Mouse (Mus musculus) CD4-positive helper T cell, adult 2 months (primary cell): ENCODE results near the gene Adamts20.
"Not testable (repeated sequence)": the region's sequence is repeated elsewhere in the genome, so short reads cannot be mapped to it uniquely, and the experiment has no call there.

Source experiments
- DNase-seq: peaks from one replicate; pipeline ENCODE4 v3.0.0-alpha.2; 2012; ENCODE audit warnings: low read depth, missing footprints, low spot score

Adamts20 gene

GRCm38 (mm10) chr15:94444437-94445136, 20.6 kb downstream of the Adamts20 start:
- DNase-seq = no peak

- no peak for DNase-seq
These were observed 21.2 kb downstream of the Adamts20 start for GRCm38 (mm10) chr15:94444043-94444436.

GRCm38 (mm10) chr15:94443025-94443424, 22.2 kb downstream of the Adamts20 start:
- no peak for DNase-seq

GRCm38 (mm10) chr15:94435532-94435931, 29.7 kb downstream of the Adamts20 start:
- no peak for DNase-seq

- DNase-seq = no peak
These were observed 34.4 kb downstream of the Adamts20 start for GRCm38 (mm10) chr15:94430681-94431405.

DNA sequence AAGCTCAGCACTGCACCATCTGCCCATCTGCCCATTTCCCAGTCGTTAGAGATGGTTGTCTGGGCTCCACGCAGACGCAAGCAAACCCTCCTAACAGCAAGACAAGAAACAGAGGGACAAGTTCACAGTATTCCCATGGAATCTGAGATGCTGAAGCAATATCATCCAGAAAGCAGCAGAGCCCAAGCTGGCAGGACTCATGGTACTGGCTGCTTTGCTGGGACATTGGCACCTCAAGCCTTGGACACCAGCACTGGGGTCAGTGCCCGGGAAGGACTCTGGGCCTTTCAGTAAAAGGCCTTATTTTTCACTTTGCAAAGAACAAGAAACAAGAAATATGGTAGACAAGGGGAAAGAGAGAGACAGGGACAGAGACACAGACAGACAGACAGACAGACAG, 36.5 kb downstream of the Adamts20 start:
- no peak for DNase-seq

DNA sequence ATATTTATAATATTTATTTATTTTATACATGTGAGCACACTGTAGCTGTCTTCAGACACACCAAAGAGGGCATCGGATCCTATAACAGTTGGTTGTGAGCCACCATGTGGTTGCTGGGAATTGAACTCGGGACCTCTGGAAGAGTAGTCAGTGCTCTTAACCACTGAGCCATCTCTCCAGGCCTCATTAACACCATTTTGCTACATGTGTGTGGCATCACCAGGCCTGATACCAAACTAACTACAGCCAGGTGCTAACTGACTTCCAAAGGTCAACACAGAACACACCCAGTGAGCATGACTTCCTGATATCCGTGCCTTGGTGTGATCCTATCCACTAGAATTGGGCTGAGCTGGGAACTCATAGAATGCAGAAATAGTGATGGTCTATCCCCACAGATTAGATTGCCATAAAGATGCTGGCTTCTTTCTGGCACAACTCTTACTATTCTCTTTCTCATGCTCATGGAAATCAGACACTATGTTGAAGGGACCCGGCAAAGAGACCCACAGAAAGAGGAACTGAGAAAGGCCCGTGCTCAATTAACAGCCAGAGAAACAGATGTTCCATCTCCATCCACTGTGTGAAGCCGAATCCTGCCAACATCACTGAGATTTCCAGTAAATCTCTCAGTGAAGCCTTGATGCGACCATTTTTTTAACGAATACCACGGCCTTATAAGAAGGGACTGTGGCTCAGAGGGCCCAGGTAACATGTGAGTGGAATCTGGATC, 37.6 kb downstream of the Adamts20 start:
- no peak for DNase-seq

DNA sequence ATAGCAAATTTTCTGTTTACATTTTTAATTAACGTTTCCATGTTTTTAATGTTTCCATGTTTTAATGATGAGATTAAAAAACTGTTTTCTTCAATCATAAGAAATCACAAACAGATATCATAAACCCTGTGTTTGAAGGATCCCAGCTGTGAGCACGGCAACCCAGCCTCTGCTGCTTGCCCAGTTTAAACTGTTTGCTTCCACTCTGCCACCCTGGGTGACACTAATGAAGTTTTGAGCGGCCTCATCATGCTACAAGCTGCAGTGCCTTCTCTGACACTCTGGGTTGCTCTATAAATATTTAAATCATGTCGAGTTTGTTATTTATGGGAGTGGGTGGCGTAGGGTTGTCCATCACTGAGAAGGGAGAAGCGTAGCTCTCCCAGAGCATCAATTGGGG, 44.7 kb downstream of the Adamts20 start:
- DNase-seq = no peak

- no peak for DNase-seq
These were observed 46.1 kb downstream of the Adamts20 start for GRCm38 (mm10) chr15:94419167-94419566.

DNA sequence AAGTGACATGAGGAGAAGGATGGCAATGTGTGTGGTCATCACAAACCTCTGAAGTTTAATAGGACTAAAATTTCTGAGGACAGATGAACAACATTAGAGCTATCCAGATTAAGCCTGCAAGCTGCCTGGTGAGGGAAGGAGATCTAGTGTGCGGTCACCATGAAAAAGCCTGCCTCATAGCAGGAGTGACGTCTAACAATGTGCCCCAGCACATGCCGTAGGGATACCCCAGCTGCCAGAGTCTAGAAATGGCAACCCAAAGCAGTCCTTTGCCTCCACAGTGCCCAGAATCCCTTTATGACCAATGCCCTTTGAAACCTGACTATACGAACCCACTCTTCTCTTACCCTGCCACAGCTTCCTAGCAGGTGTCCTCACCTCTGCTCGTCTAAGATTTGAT, 46.8 kb downstream of the Adamts20 start:
- no peak for DNase-seq

- DNase-seq = no peak
These were observed 47.7 kb downstream of the Adamts20 start for GRCm38 (mm10) chr15:94417216-94418155.

DNA sequence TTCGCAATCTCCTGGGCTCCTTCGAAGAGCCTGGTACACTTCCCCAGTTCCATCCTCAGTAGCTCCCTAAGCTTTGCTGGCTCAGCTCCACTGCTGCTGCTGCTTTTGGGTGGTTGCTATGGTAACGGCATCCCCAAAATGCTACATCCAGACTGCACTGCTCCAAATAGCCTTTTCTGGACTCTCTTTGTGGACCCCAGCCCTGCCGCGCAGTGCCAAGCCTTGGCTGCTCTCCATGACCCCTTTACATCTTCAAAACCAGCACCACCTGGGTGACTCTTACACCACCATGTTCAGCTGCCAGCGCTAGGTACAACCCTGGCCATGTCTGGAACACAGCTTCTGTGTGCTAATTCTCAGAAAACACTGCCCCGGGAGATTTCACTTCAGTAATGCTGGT, 55.4 kb downstream of the Adamts20 start:
- DNase-seq = no peak

DNA sequence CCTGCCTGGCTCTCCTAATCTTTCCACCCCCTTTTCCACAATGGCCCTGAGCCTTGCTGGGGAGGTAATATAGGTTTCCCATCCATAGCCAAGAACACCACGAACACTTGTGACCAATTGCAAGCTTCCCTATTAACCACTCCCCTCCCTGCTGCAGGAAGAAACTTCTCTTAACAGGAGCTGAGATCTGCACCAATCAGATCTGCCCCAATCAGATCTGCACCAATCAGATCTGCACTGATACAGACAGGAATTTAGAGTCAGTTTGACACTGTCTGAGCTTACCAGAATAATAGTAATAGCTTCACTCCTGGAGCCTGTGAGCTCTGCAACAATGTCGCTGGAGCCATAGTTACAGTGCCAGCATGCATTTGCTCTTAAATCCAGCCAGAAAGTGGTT, 58.9 kb downstream of the Adamts20 start:
- DNase-seq = no peak

DNA sequence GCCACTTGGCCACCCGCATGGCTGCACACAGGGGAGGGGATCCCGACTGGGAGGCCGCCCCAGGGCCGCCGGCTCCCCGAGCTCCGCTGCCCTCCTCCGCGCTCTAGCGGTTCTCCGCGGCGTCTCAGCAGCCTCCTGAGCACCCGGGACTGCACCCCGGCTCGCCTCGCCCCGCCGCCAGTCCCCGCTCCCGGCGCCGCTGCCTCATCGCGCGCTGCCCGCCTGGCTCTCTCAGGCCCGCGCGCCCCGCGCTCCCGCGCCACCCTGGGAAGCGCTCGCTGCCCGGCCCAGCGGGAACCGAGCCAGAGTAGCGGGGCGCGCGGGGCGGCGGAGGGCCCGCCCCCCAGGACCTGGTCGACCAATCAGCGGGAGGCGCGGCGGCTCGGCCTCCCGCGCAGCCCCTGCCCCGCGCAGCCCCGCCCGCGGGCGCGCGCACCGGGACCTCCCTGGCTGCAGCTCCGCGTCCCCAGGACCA, 61.1 kb downstream of the Adamts20 start:
- DNase-seq = peak; percentile 28

DNA sequence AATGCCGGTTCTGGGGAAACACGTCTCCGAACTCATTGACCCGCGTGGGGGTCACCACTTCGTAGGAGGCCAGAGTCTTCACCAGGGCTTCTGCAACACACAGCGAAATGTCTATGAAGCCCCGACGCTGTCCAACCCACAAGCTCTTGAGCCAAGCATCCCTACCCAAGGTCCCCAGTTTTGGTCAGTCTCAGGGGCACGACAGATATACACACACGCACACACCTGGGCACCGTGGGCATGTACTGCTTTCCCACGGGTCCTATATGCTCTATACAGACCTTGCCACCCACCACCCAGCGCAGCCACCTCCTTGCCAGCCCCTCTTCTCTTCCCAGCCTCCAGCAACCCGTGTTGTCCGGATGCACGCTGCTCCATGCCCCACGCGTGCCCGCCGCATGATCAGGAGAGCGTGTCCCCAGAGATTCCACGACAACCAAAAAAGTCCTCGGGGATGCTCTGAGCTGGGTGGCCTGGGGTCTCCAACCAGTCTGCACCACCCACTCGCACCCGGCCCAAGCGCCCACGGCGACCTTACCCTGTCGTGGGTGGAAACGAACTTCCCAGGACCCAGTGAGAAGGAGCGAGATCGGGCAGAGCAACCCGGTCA, 61.7 kb downstream of the Adamts20 start:
- no peak for DNase-seq

- no peak for DNase-seq
These were observed 62.2 kb downstream of the Adamts20 start for GRCm38 (mm10) chr15:94403018-94403417.

GRCm38 (mm10) chr15:94392737-94393136, 72.5 kb downstream of the Adamts20 start:
- DNase-seq = no peak

DNA sequence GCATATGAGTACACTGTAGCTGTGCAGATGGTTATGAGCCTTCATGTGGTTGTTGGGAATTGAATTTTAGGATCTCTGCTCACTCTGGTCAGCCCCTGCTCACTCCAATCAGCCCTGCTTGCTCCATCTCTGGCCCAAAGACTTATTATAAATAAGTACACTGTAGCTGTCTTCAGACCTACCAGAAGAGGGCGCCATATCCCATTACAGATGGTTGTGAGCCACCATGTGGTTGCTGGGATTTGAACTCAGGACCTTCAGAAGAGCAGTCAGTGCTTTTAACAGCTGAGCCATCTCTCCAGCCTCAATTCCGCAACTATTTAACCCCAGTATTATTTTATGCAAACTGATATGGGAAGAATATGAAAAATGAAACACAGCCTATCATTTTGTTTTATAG, 75.1 kb downstream of the Adamts20 start:
- DNase-seq = not testable (repeated sequence)

GRCm38 (mm10) chr15:94379425-94379824, 85.8 kb downstream of the Adamts20 start:
- peak; percentile 23 for DNase-seq

DNA sequence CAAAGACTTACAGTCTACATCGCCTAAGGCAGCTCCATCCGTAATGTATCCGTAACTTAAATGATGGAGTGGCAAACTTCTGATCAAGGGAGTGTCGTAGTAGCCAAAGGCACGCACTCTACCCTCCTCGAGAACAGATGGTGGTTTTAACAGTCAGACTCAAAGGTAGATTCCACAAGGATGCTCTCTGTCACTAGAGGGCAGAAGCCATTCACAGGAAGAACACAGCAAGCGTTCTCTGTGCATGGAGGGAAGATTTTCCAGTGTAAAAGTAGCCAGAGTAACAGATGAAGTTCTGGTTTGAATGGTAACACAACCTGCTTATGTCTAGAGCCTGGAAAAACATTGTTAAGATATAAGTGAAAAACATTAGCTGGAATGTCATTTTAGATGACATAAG, 92.7 kb downstream of the Adamts20 start:
- DNase-seq = no peak

DNA sequence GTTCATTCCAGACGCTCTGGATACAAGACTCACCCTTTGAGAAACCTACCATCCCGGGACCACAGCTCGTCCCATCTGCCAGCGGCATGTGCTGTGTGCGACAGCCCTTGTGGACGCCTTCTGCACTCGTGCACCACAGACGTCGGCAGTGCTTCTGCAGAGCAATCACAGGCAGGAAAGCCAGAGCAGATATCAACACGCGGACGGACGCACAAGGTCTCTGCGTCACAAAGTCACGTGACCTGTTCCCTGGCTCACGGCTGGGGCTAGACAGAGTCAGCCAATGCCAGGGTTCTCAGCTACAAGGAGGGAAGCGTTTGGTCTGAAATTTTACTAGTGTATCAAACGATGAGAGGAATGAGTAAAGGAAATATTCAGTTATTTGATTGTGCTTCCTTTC, 116.2 kb downstream of the Adamts20 start:
- no peak for DNase-seq
